Mouse (Mus musculus) splenic B cell, adult 2 months (primary cell): Measurements from ENCODE around the gene Capn10.
"Not testable (repeated sequence)": the region's sequence is repeated elsewhere in the genome, so short reads cannot be mapped to it uniquely, and the experiment has no call there.

Experiments
- DNase-seq: peaks from one replicate; pipeline ENCODE4 v3.0.0-alpha.2; 2011; ENCODE audit warnings: low read depth, low spot score
- H3K27me3 ChIP-seq: 2 replicates; pipeline ENCODE4 v1.6.1; 2012; ENCODE audit warnings: mild to moderate bottlenecking, low read length, moderate library complexity, mixed read lengths; ENCODE audit not compliant: control insufficient read depth, poor library complexity, insufficient read depth, severe bottlenecking
- H3K36me3 ChIP-seq: 2 replicates; pipeline ENCODE4 v1.6.1; 2012; ENCODE audit warnings: mild to moderate bottlenecking, low read length, moderate library complexity, mixed read lengths; ENCODE audit not compliant: control insufficient read depth, poor library complexity, insufficient read depth, severe bottlenecking

Capn10 gene

GRCm38 (mm10) chr1:92936467-92936866 lies 2.3 kb downstream of the Capn10 start:
- Histone ChIP-seq H3K36me3 (no peaks in the 10 kb centered on the region; the same call in 1 of the 2 replicates), H3K27me3 (no peaks in the 10 kb centered on the region)
- DNase-seq = no peak

- DNase-seq = no peak
- Histone ChIP-seq H3K27me3 (no peaks in the 10 kb centered on the region), H3K36me3 (no peaks in the 10 kb centered on the region; the same call in none of the 2 replicates)
Observed at GRCm38 (mm10) chr1:92937797-92938196, 3.6 kb downstream of the Capn10 start.

GRCm38 (mm10) chr1:92939746-92940145 lies 5.6 kb downstream of the Capn10 start:
- no peak for DNase-seq
- no peaks in the 10 kb centered on the region; the same call in none of the 2 replicates for H3K36me3 ChIP-seq
- no peaks in the 10 kb centered on the region for H3K27me3 ChIP-seq

- Histone ChIP-seq H3K36me3 (no peaks in the 10 kb centered on the region; the same call in none of the 2 replicates), H3K27me3 (no peaks in the 10 kb centered on the region)
- no peak for DNase-seq
Observed at GRCm38 (mm10) chr1:92943219-92943989, 9.2 kb downstream of the Capn10 start.

GRCm38 (mm10) chr1:92947966-92948365 lies 13.8 kb downstream of the Capn10 start:
- H3K27me3 ChIP-seq = no peaks in the 10 kb centered on the region

GRCm38 (mm10) chr1:92949426-92949825 lies 15.2 kb downstream of the Capn10 start:
- peak; percentile 41 for DNase-seq
- no peaks in the 10 kb centered on the region; the same call in 1 of the 2 replicates for H3K36me3 ChIP-seq
- no peaks in the 10 kb centered on the region for H3K27me3 ChIP-seq

More at GRCm38 (mm10) chr1:92947966-92948365, 13.8 kb downstream of the Capn10 start:
- DNase-seq = no peak
- H3K36me3 ChIP-seq = no peaks in the 10 kb centered on the region; the same call in 1 of the 2 replicates

GRCm38 (mm10) chr1:92950607-92951006 lies 16.4 kb downstream of the Capn10 start, which contains the start of gene Gpr35:
TSS of gene Gpr35 (plus strand) at chr1:92950865.
- DNase-seq = no peak
- H3K36me3 ChIP-seq = no peaks in the 10 kb centered on the region
- no peaks in the 10 kb centered on the region for H3K27me3 ChIP-seq

- H3K27me3 ChIP-seq = no peaks in the 10 kb centered on the region
- DNase-seq = no peak
- no peaks in the 10 kb centered on the region for H3K36me3 ChIP-seq
Observed at GRCm38 (mm10) chr1:92953641-92954040, 19.5 kb downstream of the Capn10 start.

GRCm38 (mm10) chr1:92956571-92957335 lies 22.6 kb downstream of the Capn10 start:
- not testable (repeated sequence) for DNase-seq, H3K27me3 ChIP-seq, H3K36me3 ChIP-seq

GRCm38 (mm10) chr1:92958999-92959398 lies 24.8 kb downstream of the Capn10 start:
- Histone ChIP-seq H3K27me3 (no peaks in the 10 kb centered on the region), H3K36me3 (no peaks in the 10 kb centered on the region)
- DNase-seq = no peak

- not testable (repeated sequence) for DNase-seq, H3K27me3 ChIP-seq, H3K36me3 ChIP-seq
Observed at GRCm38 (mm10) chr1:92970791-92971190, 36.6 kb downstream of the Capn10 start.

- no peak for DNase-seq
- Histone ChIP-seq H3K27me3 (no peaks in the 10 kb centered on the region), H3K36me3 (no peaks in the 10 kb centered on the region)
Observed at GRCm38 (mm10) chr1:92971879-92972795, 38.0 kb downstream of the Capn10 start.

- Histone ChIP-seq H3K27me3 (no peaks in the 10 kb centered on the region), H3K36me3 (no peaks in the 10 kb centered on the region)
- peak; percentile 47 for DNase-seq
Observed at GRCm38 (mm10) chr1:92972854-92973253, 38.7 kb downstream of the Capn10 start.

GRCm38 (mm10) chr1:92976141-92976566 lies 42.0 kb downstream of the Capn10 start:
- H3K36me3 ChIP-seq = no peaks in the 10 kb centered on the region
- no peaks in the 10 kb centered on the region for H3K27me3 ChIP-seq
- DNase-seq = no peak
